Mouse (Mus musculus) midbrain, embryonic 15.5 days (tissue): ENCODE measurements around the gene Arf4. TPM values are rescaled to one million over a fixed set of nuclear protein-coding genes. Genes with fewer than 3 reads are reported as not detected.

Source experiments
- ATAC-seq: fragments of 200-750 bp; cut with Nextera tagmentation; replicated peaks from 2 replicates; pipeline ENCODE4 v1.8.0; 2017; ENCODE audit warnings: moderate TSS enrichment
- H3K27ac ChIP-seq: fragments of 300-500 bp; sonication (generic); 2 replicates; pipeline ENCODE4 v1.5.1; 2015; ENCODE audit warnings: mild to moderate bottlenecking, inconsistent platforms
- H3K27me3 ChIP-seq: fragments of 300-500 bp; sonication (generic); replicated peaks from 2 replicates; pipeline ENCODE4 v1.6.1; 2015; ENCODE audit warnings: inconsistent platforms
- H3K36me3 ChIP-seq: fragments of 300-500 bp; sonication (generic); replicated peaks from 2 replicates; pipeline ENCODE4 v1.6.1; 2015; ENCODE audit warnings: inconsistent platforms
- H3K4me1 ChIP-seq: fragments of 300-500 bp; sonication (generic); 2 replicates; pipeline ENCODE4 v1.6.1; 2015; ENCODE audit warnings: inconsistent platforms
- H3K4me2 ChIP-seq: fragments of 300-500 bp; sonication (generic); 2 replicates; pipeline ENCODE4 v1.6.1; 2015; ENCODE audit warnings: inconsistent platforms, mild to moderate bottlenecking, moderate library complexity
- H3K4me3 ChIP-seq: fragments of 300-500 bp; sonication (generic); 2 replicates; pipeline ENCODE4 v1.5.1; 2015; ENCODE audit warnings: mild to moderate bottlenecking, inconsistent platforms
- H3K9ac ChIP-seq: fragments of 300-500 bp; sonication (generic); 2 replicates; pipeline ENCODE4 v1.6.1; 2015; ENCODE audit warnings: mild to moderate bottlenecking, inconsistent platforms
- H3K9me3 ChIP-seq: fragments of 300-500 bp; sonication (generic); 2 replicates; pipeline ENCODE4 v1.6.1; 2016; ENCODE audit warnings: inconsistent platforms
- WGBS: fragments of 180-500 bp; shearing (Covaris S2); methylation state at CpG from one replicate; pipeline ENCODE4 v1.1.7; 2015; ENCODE audit warnings: mixed read lengths; 5-methylcytosine and 5-hydroxymethylcytosine counted together
- polyA plus RNA-seq: library from polyadenylated mRNA; unstranded; fragments of >200 nt; fragmentation: Nextera tagmentation; extraction: Ambion mirVana; gene quantifications from 2 replicates; pipeline ENCODE4 v1.2.1, GENCODE M21; 2015

Gene Arf4
- polyA plus RNA-seq, 1 experiment from 2014 or later = 512 TPM

- peak; percentile 10 for ATAC-seq
- Histone ChIP-seq H3K4me2 (peak overlapping the region; percentile 89), H3K9ac (peak overlapping the region; percentile 92), H3K9me3 (no peaks in the 10 kb centered on the region), H3K36me3 (no peaks in the 10 kb centered on the region), H3K4me1 (peaks cover 25% of the 10 kb centered on the region), H3K27ac (peak overlapping the region; percentile 96), H3K4me3 (peak overlapping the region; percentile 98), H3K27me3 (no peaks in the 10 kb centered on the region)
- WGBS = under 1% methylated on average over 16 of the region's 16 CpGs
Measured at GRCm38 (mm10) chr14:26638708-26639084, 822 bp downstream of the Arf4 start.

GRCm38 (mm10) chr14:26639251-26639650 is 1.4 kb downstream of the Arf4 start:
- WGBS = 4% methylated on average over 11 of the region's 11 CpGs
- H3K4me1 ChIP-seq = peaks cover 26% of the 10 kb centered on the region

DNA sequence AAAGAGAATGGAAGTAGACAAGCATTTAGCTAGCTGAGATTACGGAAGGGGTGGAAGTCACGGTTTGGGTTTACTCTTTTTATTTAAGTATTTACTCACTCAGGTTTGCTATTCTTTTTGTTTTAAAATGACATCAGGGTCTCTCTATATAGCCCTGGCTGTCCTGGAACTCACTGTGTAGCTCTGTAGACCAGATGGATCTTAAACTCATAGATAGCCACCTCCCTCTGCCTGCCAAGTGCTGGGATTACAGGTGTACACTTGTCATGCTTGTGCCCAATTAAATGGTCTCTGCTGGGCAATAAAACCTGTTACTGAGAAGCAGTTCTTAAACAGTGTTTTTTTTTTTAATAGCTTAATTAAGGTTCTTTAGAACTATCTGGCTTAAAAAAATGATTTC is 2.1 kb downstream of the Arf4 start:
- H3K36me3 ChIP-seq = no peaks in the 10 kb centered on the region
- peaks cover 29% of the 10 kb centered on the region for H3K4me1 ChIP-seq
- peak overlapping the region; percentile 98 for H3K4me3 ChIP-seq
- H3K27me3 ChIP-seq = no peaks in the 10 kb centered on the region
- WGBS = 27% methylated on average over 2 of the region's 2 CpGs
- peak overlapping the region; percentile 92 for H3K9ac ChIP-seq
- H3K4me2 ChIP-seq = peak overlapping the region; percentile 89
- no peak for ATAC-seq
- no peaks in the 10 kb centered on the region for H3K9me3 ChIP-seq
- 0 out of 2 replicates have a peak overlapping the region, but pooled peaks have one; percentile 8 for H3K27ac ChIP-seq

More at GRCm38 (mm10) chr14:26639251-26639650, 1.4 kb downstream of the Arf4 start:
- H3K36me3 ChIP-seq = no peaks in the 10 kb centered on the region
- peak overlapping the region; percentile 96 for H3K27ac ChIP-seq
- no peaks in the 10 kb centered on the region for H3K27me3 ChIP-seq
- no peaks in the 10 kb centered on the region for H3K9me3 ChIP-seq
- peak overlapping the region; percentile 92 for H3K9ac ChIP-seq
- ATAC-seq = no peak
- peak overlapping the region; percentile 89 for H3K4me2 ChIP-seq
- peak overlapping the region; percentile 98 for H3K4me3 ChIP-seq

GRCm38 (mm10) chr14:26643006-26643624 is 5.2 kb downstream of the Arf4 start:
- Histone ChIP-seq H3K9me3 (no peaks in the 10 kb centered on the region), H3K4me2 (no peak overlapping the region), H3K4me1 (peaks cover 33% of the 10 kb centered on the region), H3K4me3 (no peak overlapping the region), H3K36me3 (peaks cover 7% of the 10 kb centered on the region; the same call in 1 of the 2 replicates), H3K27me3 (no peaks in the 10 kb centered on the region), H3K27ac (no peak overlapping the region), H3K9ac (no peak overlapping the region)
- WGBS = 64% methylated on average over 3 of the region's 3 CpGs
- ATAC-seq = no peak

DNA sequence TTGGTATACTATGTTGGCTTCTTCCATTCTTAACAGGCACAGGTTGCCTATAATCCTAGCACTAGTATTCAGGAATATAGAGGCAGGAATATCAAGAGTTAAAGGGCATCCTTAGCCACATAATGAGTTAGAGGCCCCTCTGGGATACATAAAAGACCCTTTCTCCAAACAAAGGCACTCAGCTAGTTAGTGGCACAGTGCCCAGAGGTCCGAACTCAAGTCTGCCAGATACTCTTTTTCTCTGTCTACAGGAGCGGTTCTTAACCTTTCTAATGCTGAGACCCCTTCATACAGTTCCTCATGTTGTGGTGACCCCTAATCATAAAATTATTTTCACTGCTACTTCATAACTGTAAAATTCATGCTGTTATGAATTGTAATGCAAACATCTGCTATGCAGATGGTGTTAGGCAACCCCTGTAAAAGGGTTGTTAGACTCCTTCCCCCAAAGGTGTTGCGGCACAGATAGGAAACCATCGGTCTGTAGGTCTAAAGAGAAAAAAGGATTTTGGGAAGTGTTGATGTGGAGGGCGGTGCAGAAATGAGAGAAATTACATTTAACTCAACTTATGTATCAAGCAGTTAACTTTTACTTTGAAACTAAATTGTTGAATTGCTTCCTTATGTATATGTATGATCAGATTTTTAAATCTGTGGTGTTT is 8.2 kb downstream of the Arf4 start:
- Histone ChIP-seq H3K4me2 (no peak overlapping the region), H3K36me3 (peaks cover 8% of the 10 kb centered on the region; the same call in 1 of the 2 replicates), H3K27ac (0 out of 2 replicates have a peak overlapping the region, but pooled peaks have one; percentile 34), H3K4me3 (no peak overlapping the region), H3K9ac (no peak overlapping the region), H3K27me3 (no peaks in the 10 kb centered on the region), H3K9me3 (no peaks in the 10 kb centered on the region), H3K4me1 (peaks cover 13% of the 10 kb centered on the region; the same call in 1 of the 2 replicates)
- ATAC-seq = no peak
- WGBS = 40% methylated on average over 5 of the region's 5 CpGs

- peaks cover 12% of the 10 kb centered on the region; the same call in 1 of the 2 replicates for H3K4me1 ChIP-seq
- H3K27ac ChIP-seq = no peak overlapping the region
- no peak for ATAC-seq
- no peak overlapping the region for H3K4me2 ChIP-seq
- H3K27me3 ChIP-seq = no peaks in the 10 kb centered on the region
- no peak overlapping the region for H3K4me3 ChIP-seq
- WGBS = 87% methylated on average over 2 of the region's 2 CpGs
- H3K9ac ChIP-seq = no peak overlapping the region
- H3K36me3 ChIP-seq = peaks cover 8% of the 10 kb centered on the region; the same call in 1 of the 2 replicates
- no peaks in the 10 kb centered on the region for H3K9me3 ChIP-seq
Measured at GRCm38 (mm10) chr14:26647811-26648210, 9.9 kb downstream of the Arf4 start.

GRCm38 (mm10) chr14:26651901-26652300 is 14.0 kb downstream of the Arf4 start:
- Histone ChIP-seq H3K4me2 (no peak overlapping the region), H3K4me3 (no peak overlapping the region), H3K27ac (no peak overlapping the region), H3K9me3 (no peaks in the 10 kb centered on the region), H3K27me3 (no peaks in the 10 kb centered on the region), H3K9ac (no peak overlapping the region), H3K4me1 (no peaks in the 10 kb centered on the region), H3K36me3 (peaks cover 22% of the 10 kb centered on the region; the same call in 1 of the 2 replicates)
- ATAC-seq = no peak

- Histone ChIP-seq H3K4me2 (no peak overlapping the region), H3K27ac (no peak overlapping the region), H3K4me1 (no peaks in the 10 kb centered on the region), H3K9me3 (no peaks in the 10 kb centered on the region), H3K36me3 (peaks cover 25% of the 10 kb centered on the region; the same call in 1 of the 2 replicates), H3K9ac (no peak overlapping the region), H3K4me3 (no peak overlapping the region), H3K27me3 (no peaks in the 10 kb centered on the region)
- no peak for ATAC-seq
Measured at GRCm38 (mm10) chr14:26658178-26658577, 20.3 kb downstream of the Arf4 start.

DNA sequence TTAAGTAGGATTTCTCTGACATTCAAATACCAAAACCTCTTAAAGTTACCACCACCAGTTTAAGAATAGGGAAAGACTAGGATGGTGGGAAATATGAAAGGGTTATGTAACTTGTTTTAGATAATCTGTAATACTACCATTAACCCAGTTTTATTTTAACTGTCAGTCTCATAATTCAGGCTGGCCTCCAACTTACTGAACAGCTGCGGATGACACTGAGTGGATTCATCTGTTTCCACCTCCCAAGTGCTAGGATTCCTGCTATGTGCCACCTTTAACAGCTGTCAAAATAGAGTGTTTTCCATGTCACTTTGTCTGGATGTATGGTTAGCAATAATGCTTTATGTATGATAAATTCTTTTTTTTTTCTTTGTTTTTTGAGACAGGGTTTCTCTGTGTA is 22.4 kb downstream of the Arf4 start:
- H3K9me3 ChIP-seq = no peaks in the 10 kb centered on the region
- WGBS = 95% methylated on average over 1 of the region's 1 CpGs
- H3K27me3 ChIP-seq = no peaks in the 10 kb centered on the region
- no peak overlapping the region for H3K4me2 ChIP-seq
- H3K4me3 ChIP-seq = no peak overlapping the region
- no peaks in the 10 kb centered on the region for H3K4me1 ChIP-seq
- ATAC-seq = no peak
- H3K36me3 ChIP-seq = peaks cover 22% of the 10 kb centered on the region; the same call in 1 of the 2 replicates
- H3K27ac ChIP-seq = no peak overlapping the region
- H3K9ac ChIP-seq = no peak overlapping the region

GRCm38 (mm10) chr14:26662016-26662415 is 24.1 kb downstream of the Arf4 start:
- Histone ChIP-seq H3K4me1 (peaks cover 12% of the 10 kb centered on the region), H3K4me2 (no peak overlapping the region), H3K27me3 (no peaks in the 10 kb centered on the region), H3K36me3 (peaks cover 21% of the 10 kb centered on the region; the same call in 1 of the 2 replicates), H3K27ac (no peak overlapping the region), H3K9ac (no peak overlapping the region), H3K4me3 (no peak overlapping the region), H3K9me3 (no peaks in the 10 kb centered on the region)
- 93% methylated on average over 3 of the region's 3 CpGs for WGBS
- no peak for ATAC-seq

GRCm38 (mm10) chr14:26662488-26662887 is 24.6 kb downstream of the Arf4 start:
- Histone ChIP-seq H3K4me2 (no peak overlapping the region), H3K27me3 (no peaks in the 10 kb centered on the region), H3K4me3 (no peak overlapping the region), H3K4me1 (peaks cover 16% of the 10 kb centered on the region), H3K27ac (no peak overlapping the region), H3K9me3 (no peaks in the 10 kb centered on the region), H3K9ac (no peak overlapping the region), H3K36me3 (peaks cover 17% of the 10 kb centered on the region; the same call in 1 of the 2 replicates)
- no peak for ATAC-seq
- 92% methylated on average over 2 of the region's 2 CpGs for WGBS

- no peaks in the 10 kb centered on the region for H3K9me3 ChIP-seq
- no peak overlapping the region for H3K4me2 ChIP-seq
- ATAC-seq = no peak
- H3K4me3 ChIP-seq = no peak overlapping the region
- peaks cover 27% of the 10 kb centered on the region for H3K4me1 ChIP-seq
- WGBS = 94% methylated on average over 2 of the region's 2 CpGs
- H3K27me3 ChIP-seq = no peaks in the 10 kb centered on the region
- no peak overlapping the region for H3K9ac ChIP-seq
- peaks cover 17% of the 10 kb centered on the region; the same call in 1 of the 2 replicates for H3K36me3 ChIP-seq
- H3K27ac ChIP-seq = no peak overlapping the region
Measured at GRCm38 (mm10) chr14:26663851-26664250, 26.0 kb downstream of the Arf4 start.
